Mouse (Mus musculus) naive thymus-derived CD4-positive, alpha-beta T cell, adult 2 months (primary cell): ENCODE results near the gene Tmem26.
A peak's percentile ranks its signal among the peaks of the same experiment; 100 is the strongest.

Experiments
- DNase-seq: peaks from one replicate; pipeline ENCODE4 v3.0.0-alpha.2; 2011; ENCODE audit warnings: low read depth

Tmem26 gene

GRCm38 (mm10) chr10:68750921-68751320 lies 27.5 kb downstream of the Tmem26 start:
- DNase-seq: no peak

DNA sequence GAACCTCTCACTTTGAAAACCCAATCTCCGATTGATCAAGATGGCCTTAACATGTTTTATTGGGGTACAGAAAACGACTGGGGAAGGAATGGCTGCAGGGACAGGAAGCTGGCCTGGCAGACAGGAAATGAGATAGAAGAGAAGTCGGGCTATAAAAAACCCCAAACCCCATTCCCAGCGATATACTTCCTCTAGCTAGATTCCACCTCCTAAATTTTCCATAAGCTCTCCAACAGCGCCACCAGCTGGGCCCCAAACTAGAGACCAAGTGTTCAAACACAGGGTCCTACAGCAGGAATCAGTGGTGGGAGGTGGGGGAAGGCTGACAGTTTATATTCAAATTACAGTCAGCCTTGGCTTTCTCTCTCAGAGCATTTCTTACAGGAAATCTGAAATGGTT lies 35.8 kb downstream of the Tmem26 start:
- peak; percentile 40 for DNase-seq

DNA sequence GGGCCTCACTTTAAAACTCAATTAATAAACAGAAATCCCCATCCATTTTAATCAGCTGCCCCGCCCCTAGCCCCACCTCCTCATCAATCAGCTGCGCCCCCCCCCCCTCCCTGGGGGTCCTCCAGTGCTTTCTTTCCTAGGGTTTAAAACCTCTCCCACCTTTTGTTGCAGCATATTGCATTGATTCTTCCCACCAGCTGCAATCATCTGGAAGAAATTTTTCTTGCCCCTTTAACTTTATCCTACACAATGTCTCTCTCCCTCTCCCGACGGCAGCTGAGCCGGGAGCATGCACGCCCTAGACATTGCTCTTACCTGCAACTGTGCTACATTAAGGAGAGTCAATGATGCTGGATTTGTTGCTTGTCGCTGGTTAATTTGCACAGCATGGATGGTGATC lies 36.3 kb downstream of the Tmem26 start:
- no peak for DNase-seq

- no peak for DNase-seq
Measured at GRCm38 (mm10) chr10:68781067-68781868, 57.8 kb downstream of the Tmem26 start.

DNA sequence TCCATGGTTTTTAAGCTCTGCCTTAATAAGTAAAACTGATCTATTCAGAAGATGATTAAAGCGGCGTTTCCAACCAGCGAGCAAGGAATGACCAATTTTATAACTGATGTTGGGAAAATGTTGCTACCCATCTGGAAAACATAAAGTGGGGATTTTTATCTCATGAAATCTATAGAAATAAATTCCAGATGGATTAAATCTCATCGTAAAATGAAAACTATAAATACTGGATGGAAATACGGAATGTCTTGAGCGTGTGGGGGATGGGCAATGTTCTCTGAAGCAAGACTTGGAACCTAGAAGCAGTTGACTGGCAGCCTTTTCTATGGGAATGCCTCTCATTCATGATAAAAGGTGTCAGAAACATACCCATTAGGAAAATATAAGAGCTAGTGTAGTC lies 59.3 kb downstream of the Tmem26 start:
- DNase-seq: no peak

- no peak for DNase-seq
Measured at GRCm38 (mm10) chr10:68783856-68784255, 60.4 kb downstream of the Tmem26 start.

GRCm38 (mm10) chr10:68784463-68784862 lies 61.0 kb downstream of the Tmem26 start:
- no peak for DNase-seq

GRCm38 (mm10) chr10:68795466-68795865 lies 72.0 kb downstream of the Tmem26 start:
- peak; percentile 39 for DNase-seq

- no peak for DNase-seq
Measured at GRCm38 (mm10) chr10:68799883-68800282, 76.4 kb downstream of the Tmem26 start.

- no peak for DNase-seq
Measured at GRCm38 (mm10) chr10:68800339-68800738, 76.9 kb downstream of the Tmem26 start.

GRCm38 (mm10) chr10:68806328-68806727 lies 82.9 kb downstream of the Tmem26 start:
- no peak for DNase-seq

- no peak for DNase-seq
Measured at GRCm38 (mm10) chr10:68810958-68811357, 87.5 kb downstream of the Tmem26 start.

- DNase-seq: no peak
Measured at GRCm38 (mm10) chr10:68812699-68813098, 89.3 kb downstream of the Tmem26 start.

GRCm38 (mm10) chr10:68817281-68817680 lies 93.8 kb downstream of the Tmem26 start:
- DNase-seq: no peak

DNA sequence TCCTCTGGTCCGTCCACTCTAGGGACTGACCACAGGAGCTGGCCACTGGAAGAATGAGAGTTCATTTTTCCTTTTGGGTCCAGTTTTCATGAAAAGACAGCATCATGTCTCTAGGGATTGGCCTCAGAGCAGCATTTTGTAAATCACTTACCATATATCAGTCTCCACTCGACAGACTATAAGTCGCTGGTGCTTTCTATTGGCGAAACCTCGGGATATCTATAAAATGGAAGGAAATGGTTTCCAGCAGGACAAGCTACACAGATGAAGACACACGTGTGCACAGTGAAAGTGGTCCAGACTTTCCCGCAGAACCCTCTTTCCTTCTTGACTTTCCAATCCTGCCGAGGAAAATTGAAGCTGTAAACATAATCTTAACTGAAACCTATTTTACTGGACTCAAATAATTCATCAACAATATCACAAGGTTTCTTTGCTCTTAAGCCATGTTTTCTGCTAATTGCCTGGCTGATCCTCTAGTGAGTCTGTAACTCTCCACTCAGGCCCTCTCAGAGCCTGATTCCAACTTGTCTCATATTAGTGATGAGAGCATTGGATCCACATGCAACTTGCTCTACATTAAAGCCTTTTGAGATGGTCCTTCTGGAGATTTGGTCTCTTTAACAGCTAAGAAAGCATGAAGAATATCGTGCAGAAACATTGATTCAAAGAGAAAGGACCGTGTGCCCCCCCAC lies 94.8 kb downstream of the Tmem26 start:
- no peak for DNase-seq

GRCm38 (mm10) chr10:68824519-68824918 lies 101.1 kb downstream of the Tmem26 start:
- no peak for DNase-seq
